Mouse (Mus musculus) heart, postnatal 10 days (tissue): ENCODE measurements around the gene H2-Q6. TPM values are rescaled to one million over a fixed set of nuclear protein-coding genes. Genes with fewer than 3 reads are reported as not detected.
"Not testable (repeated sequence)": the region's sequence is repeated elsewhere in the genome, so short reads cannot be mapped to it uniquely, and the experiment has no call there.

ENCODE experiments used
- DNase-seq, 2 experiments: peaks; one replicate each; pipeline ENCODE4 v3.0.0; 2021
- intact Hi-C: fragments of 180-260 bp; cut with DNase I; formaldehyde crosslinking; loops from one replicate; pipeline ENCODE4 v1.15.1; 2025
- total RNA-seq, 2 experiments: library from RNA; stranded (reverse); gene quantifications; 2 replicates each; pipeline ENCODE4 v1.2.3; 2021

H2-Q6 gene
- total RNA-seq = under 1 TPM; 0.25 to 0.38 TPM

GRCm38 (mm10) chr17:35424624-35425416 is at the start of gene H2-Q6:
Gene H2-Q6, plus strand, starts transcription at chr17:35424850.
- intact Hi-C loops = not testable (repeated sequence)
- peak; percentile 29 to 67 for DNase-seq

GRCm38 (mm10) chr17:35379369-35379728 is 45.3 kb upstream of the H2-Q6 start, which contains the start of gene H2-Q4:
Gene H2-Q4, plus strand, starts transcription at chr17:35379617.
- DNase-seq = peak; percentile 93 to 95
- intact Hi-C loops = no loop called here

GRCm38 (mm10) chr17:35379729-35380451 is 44.8 kb upstream of the H2-Q6 start:
- intact Hi-C loops = no loop called here
- peak; percentile 37 to 45 for DNase-seq

- DNase-seq, intact Hi-C loops: not testable (repeated sequence)
These were observed 34.9 kb upstream of the H2-Q6 start for GRCm38 (mm10) chr17:35389796-35390195.

GRCm38 (mm10) chr17:35392671-35393070 is 32.0 kb upstream of the H2-Q6 start:
- intact Hi-C loops, DNase-seq: not testable (repeated sequence)

- intact Hi-C loops, DNase-seq: not testable (repeated sequence)
These were observed 30.5 kb upstream of the H2-Q6 start for GRCm38 (mm10) chr17:35393864-35394800.

GRCm38 (mm10) chr17:35396956-35397355 is 27.7 kb upstream of the H2-Q6 start:
- intact Hi-C loops, DNase-seq: not testable (repeated sequence)

GRCm38 (mm10) chr17:35413057-35413456 is 11.6 kb upstream of the H2-Q6 start:
- intact Hi-C loops, DNase-seq: not testable (repeated sequence)

GRCm38 (mm10) chr17:35415273-35416129 is 9.1 kb upstream of the H2-Q6 start:
- DNase-seq, intact Hi-C loops: not testable (repeated sequence)

GRCm38 (mm10) chr17:35418772-35419171 is 5.9 kb upstream of the H2-Q6 start:
- intact Hi-C loops = no loop called here
- DNase-seq = no peak

GRCm38 (mm10) chr17:35419564-35419963 is 5.1 kb upstream of the H2-Q6 start:
- intact Hi-C loops, DNase-seq: not testable (repeated sequence)

- intact Hi-C loops = not testable (repeated sequence)
- peak in 1 of 2 experiments; percentile 42 for DNase-seq
These were observed 4.3 kb upstream of the H2-Q6 start for GRCm38 (mm10) chr17:35420206-35420810.

GRCm38 (mm10) chr17:35421331-35421730 is 3.3 kb upstream of the H2-Q6 start:
- DNase-seq, intact Hi-C loops: not testable (repeated sequence)

- DNase-seq, intact Hi-C loops: not testable (repeated sequence)
These were observed 2.3 kb upstream of the H2-Q6 start for GRCm38 (mm10) chr17:35422360-35422759.

- DNase-seq, intact Hi-C loops: not testable (repeated sequence)
These were observed 1.4 kb upstream of the H2-Q6 start for GRCm38 (mm10) chr17:35423131-35423810.

GRCm38 (mm10) chr17:35424106-35424505 is 544 bp upstream of the H2-Q6 start:
- DNase-seq, intact Hi-C loops: not testable (repeated sequence)

- intact Hi-C loops, DNase-seq: not testable (repeated sequence)
These were observed 824 bp downstream of the H2-Q6 start for GRCm38 (mm10) chr17:35425474-35425873.

GRCm38 (mm10) chr17:35428883-35429282 is 4.2 kb downstream of the H2-Q6 start:
- intact Hi-C loops, DNase-seq: not testable (repeated sequence)
